Mouse (Mus musculus) spleen, adult 2 months (tissue): ENCODE results near the gene Pign.

Experiments
- CTCF ChIP-seq: fragments of 200-500 bp; IDR thresholded peaks from 2 replicates; pipeline ENCODE4 v1.5.1; 2011; ENCODE audit warnings: mild to moderate bottlenecking, inconsistent platforms; ENCODE audit not compliant: insufficient read depth, insufficient read length, insufficient replicate concordance; ENCODE audit errors: extremely low read depth
- POLR2A ChIP-seq: fragments of 200-500 bp; IDR thresholded peaks from 2 replicates; pipeline ENCODE4 v1.6.1; 2011; ENCODE audit warnings: low read depth, low read length, inconsistent platforms

- TF ChIP-seq CTCF = no peak
- no peak for TF ChIP-seq POLR2A
These were observed 110.3 kb downstream of the Pign start for GRCm38 (mm10) chr1:105553130-105553529.
